Mouse (Mus musculus) layer of hippocampus, adult 11-12 months (tissue): ENCODE measurements at regions not wholly inside any gene's neighbourhood (a gene's known extent, or its start where the extent isn't known, plus 50 kb on each side); places are given as distances from the start of the nearest gene placed in this dataset.
A peak's percentile ranks its signal among the peaks of the same experiment; 100 is the strongest.

Experiments used
- DNase-seq: peaks from one replicate; pipeline ENCODE4 v3.0.0; 2022; ENCODE audit warnings: low spot score

GRCm38 (mm10) chr9:79111326-79111725 lies 496.0 kb downstream of the Cd109 start:
- no peak for DNase-seq

DNA sequence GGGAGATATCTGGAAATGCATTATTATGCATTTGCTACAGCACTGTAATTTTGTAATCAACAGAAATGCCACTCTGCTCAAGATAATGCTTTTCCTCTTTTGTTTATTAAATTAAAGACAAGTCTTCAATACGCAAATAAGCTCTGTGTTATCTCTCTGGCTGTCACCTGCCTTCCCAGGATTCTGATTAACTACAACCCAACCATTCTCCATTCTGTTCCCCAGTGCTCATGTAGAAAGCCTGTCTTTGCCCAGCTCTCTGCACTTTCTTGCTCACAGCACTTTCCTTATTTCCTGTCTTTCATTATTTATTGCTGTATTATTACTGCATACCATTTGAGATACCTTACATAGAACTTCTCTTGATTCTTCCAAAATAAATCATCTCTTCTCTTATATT lies 525.6 kb downstream of the Cd109 start:
- no peak for DNase-seq

DNA sequence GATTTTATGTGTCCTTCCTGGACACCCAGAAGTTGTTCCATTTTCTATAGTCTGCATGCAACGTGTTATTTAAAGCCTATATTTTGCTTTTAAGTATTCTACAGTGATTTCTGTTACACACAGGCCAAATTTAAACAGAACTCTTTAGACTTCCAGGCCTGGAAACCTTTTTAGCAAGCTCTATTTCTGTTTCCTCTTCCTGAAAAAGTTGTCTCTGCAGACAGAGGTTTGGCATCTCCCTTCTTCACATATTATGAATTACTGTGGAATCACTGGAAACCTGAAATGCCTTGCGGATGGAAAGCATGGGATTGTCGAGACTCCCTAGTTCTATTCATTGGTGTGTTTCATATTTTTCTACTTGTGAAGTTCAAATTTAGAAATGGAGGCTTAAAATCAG lies 530.7 kb downstream of the Cd109 start:
- DNase-seq, result no peak

DNA sequence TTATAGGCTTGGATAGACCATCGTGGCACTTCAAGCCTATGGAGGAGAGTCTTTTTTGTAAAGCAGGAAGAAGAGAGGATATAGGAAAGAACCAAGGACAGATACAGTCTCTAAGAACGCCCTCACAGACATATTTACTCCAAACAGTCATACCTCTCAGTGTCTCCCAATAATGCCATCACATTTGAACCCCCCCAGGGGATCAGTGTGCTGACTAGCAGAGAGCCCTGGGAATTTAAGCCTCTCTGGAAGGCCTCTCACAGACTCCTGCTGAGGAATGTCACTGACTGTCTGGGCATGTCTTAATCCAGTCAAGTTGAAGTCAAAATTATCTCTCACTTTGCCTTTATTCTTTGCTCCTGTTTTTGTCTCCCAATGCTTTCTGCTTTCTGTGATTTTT lies 550.2 kb downstream of the Cd109 start:
- no peak for DNase-seq

DNA sequence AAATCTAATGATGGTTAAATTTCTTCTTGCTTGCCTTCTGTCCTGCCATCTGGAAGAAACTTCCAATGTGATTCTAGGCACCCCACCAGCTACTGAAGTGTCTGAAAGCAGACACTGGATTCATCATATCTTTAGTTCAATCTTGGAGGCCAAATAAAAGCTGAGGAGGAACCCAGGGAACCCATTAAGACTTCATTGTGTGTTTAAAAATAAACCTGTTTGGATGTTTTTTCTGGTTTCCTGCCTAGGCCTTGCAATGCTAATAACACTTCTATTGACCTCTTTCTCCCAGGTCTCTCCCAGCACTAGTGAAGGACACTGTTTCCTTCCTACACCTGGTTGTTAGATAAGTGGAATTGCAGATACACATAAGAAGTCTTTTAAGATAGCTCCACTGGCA lies 545.6 kb downstream of the Col12a1 start:
- no peak for DNase-seq

DNA sequence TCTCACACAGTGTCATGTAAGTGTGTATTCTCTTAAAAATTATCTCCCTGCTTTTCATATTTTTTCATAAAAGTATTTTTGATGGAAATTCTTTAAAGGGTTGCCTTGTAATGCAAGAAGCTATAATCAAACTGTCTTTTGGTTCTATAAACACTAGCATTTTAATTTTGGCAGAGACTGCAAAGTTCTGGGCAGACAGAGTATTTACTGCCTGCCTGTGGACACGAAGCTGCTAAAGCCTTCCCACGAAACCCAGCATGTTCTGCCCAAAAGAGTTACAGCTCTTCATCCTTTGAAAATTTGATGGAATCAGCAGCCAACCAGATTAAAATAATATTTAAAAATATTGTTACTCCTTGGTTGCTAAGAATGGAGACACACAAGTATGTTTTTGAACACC lies 538.7 kb downstream of the Col12a1 start:
- DNase-seq, result no peak

DNA sequence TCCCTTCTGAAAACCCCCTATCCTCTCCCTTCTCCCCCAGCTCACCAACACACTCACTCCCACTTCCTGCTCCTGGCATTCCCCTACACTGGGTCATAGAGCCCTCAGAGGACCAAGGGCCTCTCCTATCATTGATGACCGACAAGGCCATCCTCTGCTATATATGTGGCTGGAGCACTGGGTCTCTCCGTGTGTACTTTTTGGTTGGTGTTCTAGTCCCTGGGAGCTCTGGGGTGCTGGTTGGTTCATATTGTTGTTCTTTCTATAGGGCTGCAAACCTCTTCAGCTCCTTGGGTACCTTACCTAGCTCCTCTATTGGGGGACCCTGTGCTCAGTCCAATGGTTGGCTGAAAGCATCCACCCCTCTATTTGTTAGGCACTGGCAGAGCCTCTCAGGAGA lies 523.2 kb downstream of the Col12a1 start:
- DNase-seq, result no peak

GRCm38 (mm10) chr9:79201755-79202154 lies 516.9 kb downstream of the Col12a1 start:
- no peak for DNase-seq

DNA sequence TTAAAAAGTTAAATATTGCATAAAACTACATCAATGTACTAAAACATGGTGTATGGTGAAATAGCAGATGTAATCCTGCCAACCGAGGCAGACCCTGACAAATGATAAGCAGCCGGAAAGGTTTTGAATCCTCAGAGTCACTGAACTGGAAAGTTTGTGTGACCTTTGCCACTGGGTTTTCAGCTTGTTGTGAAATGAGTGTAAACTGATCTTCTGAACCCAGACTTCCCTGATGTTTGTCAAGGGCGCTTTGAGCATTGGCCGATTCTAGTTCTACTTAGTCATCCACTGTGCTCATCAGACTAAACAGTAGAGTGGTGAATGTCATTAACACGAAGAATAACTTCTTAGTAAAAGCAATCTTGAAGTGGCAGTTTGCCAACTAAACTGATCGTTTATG lies 505.3 kb downstream of the Col12a1 start:
- no peak for DNase-seq

- DNase-seq, result no peak
Observed at GRCm38 (mm10) chr9:79215986-79216385, 502.6 kb downstream of the Col12a1 start.

- no peak for DNase-seq
Observed at GRCm38 (mm10) chr9:79216432-79216831, 502.2 kb downstream of the Col12a1 start.

DNA sequence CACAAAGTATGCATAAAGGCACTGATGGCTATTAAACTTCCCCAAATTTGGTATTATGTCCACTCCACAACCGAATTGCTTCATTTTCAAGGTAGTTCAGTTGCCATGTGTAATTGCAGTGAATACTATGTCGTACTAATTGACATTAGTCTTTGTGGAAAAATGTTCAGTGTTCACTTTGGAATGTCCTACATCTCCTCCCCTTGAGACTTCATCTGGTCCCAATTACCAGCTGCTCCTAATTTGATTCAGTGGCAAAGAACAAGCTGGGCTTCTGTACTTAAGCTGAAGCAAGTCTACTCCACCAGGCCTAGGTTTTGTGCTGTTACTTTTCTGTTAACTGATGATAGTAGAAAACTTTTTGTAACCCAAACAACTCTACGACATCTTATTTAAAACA lies 485.6 kb downstream of the Col12a1 start:
- DNase-seq, result no peak

GRCm38 (mm10) chr9:79233751-79234150 lies 484.9 kb downstream of the Col12a1 start:
- no peak for DNase-seq

DNA sequence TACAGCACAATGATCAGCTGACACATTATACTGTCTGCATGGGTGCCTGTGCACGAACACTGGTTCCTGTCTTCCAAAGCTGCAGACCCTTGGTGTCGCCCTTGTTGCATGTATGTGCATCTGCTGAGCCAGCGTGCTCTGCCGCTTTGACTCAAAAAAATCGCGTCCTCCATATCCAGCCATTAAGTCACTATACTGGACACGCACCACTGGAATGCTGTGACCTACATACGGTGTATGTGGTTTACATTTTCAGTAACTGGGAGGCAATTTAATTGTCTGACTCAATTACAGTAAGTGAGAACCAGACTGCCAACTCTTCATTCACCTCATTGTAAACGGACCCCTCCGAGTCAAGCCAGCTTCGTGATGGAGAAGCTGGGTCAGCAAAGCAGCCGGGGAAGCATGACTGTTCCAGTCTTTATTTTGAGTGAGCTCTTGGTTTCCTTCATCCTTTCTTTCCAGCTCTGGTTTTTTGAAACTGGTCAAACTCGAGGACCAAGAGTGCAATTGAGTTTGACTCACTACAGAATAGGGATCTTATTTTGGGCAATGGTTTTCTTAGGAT lies 448.9 kb downstream of the Col12a1 start:
- DNase-seq, result no peak

GRCm38 (mm10) chr9:79270256-79270655 lies 448.4 kb downstream of the Col12a1 start:
- peak; percentile 3 for DNase-seq

DNA sequence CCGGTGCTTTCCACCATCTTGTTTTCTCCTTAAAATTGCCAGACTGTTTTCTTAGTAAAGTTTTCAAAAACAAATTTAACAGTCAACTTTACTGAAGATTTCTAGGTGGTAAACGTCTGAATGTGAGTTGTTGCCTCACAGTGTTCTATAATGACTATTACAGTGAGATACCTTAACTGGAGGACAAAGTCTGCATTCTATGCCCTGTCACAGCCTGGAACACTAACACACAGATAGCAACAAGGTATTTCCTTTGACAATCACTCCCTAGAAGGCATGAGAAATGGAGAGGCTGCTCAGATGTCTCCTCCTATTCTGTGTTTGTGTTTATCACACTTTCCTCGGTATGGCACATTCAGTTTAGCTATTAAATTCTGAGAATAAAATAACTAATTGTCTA lies 430.8 kb downstream of the Col12a1 start:
- DNase-seq, result no peak

DNA sequence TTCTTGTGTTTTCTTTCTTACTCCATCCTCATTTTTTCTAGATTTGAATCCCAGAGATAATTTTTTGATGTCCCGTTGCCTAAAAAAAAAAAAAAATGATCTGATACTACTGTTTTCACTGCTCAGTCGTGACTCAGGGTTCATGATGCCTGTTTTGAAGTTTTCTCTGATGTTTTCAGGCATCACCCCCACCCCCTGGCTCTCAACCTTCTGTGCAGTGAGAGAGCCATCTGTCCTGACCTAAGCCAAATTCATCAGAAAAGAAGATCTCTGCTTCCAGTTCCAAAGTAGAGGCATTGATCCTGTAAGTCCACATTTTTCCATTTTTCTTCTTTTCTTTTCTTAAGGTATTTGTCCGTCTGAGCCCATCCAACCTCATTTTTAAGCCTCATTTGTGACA lies 423.3 kb downstream of the Col12a1 start:
- no peak for DNase-seq

DNA sequence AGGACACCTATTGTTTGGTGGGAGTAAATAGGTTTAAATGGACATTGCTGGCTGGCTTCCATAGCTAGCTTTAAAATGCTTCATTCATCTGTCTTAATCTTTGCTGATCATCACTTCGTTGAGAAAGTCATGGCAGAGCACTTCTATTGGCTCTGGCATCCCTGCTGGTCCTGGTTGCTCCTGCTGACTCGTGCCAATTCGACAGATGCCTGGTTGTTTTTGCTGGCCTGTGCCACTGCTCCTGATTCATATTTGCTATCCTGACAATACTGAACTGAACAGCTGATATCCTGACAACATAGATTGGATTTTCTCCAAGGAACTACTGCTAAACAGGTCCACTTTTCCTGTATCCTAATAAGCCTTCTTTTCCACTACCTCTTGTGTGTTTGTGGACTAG lies 417.1 kb downstream of the Col12a1 start:
- peak; percentile 47 for DNase-seq

- no peak for DNase-seq
Observed at GRCm38 (mm10) chr9:79310591-79310990, 408.0 kb downstream of the Col12a1 start.

GRCm38 (mm10) chr9:79317411-79317810 lies 401.2 kb downstream of the Col12a1 start:
- DNase-seq, result no peak

DNA sequence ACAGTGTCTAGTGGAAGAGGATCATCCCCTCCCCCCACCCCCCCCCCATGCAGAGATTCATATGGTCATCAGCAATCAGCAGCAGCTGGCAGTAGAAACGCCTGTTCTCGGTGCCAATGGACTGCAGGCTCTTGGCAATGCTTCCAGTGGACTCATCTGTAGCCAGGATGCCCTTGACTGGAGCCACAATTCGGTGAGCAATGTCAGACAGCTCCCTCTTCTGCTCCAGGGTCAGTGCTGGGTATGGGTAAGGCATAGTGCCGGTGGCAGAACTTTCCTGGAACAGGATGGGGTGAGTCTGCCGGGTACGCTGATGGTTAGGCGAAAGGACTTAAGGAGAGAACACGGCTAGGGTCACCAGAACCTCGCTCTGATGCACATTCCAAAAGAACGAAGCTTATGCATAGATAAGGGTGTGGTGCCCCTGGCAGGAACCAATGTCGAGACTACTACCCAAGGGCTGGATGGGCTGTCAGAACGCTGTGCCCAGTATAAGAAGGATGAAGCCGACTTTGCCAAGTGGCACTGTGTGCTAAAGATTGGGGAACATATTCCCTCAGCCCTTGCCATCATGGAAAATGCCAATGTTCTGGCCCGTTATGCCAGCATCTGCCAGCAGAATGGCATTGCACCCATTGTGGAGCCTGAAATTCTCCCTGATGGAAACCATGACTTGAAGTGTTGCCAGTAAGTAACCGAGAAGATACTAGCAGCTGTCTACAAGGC lies 372.1 kb downstream of the Col12a1 start:
- DNase-seq, result no peak

DNA sequence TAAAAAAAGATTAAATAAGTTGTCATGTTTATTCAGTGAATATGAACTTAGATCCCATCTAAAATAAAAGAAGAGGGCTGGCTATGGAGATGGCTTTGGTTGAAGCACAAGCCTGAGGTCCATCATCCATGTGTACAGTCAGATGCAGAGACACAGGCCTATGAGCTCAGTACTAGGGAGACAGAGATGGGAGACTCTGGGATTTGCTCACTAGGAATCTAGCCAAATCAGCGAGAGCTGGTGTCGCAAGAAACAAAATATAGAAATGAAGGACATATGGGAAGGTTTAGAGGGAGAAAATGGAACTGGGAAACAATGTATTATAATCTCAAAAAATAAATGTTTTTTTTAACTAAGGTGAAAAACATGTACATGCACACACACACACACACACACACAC lies 326.6 kb downstream of the Col12a1 start:
- DNase-seq, result no peak

GRCm38 (mm10) chr9:79414989-79415388 lies 303.6 kb downstream of the Col12a1 start:
- DNase-seq, result no peak

DNA sequence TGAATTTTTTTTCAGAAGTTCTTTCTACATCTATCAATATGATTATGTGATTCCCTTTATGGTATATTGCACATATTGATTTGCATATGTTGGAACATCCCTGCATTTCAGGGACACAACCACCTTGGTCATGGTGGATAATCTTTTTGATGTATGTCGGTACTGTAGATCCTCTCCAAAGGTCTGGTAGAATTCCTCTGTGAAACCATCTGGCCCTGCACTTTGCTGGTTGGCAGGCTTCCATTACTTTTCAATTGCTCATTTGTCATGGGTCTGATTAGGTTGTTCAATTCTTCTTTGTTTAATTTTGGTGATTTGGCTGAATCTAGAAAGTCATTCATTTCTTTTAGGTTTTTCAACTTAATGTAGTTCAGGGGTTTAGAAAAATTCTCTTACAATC lies 288.2 kb downstream of the Col12a1 start:
- no peak for DNase-seq
